Mouse (Mus musculus): ENCODE results near the gene Smarca2.

GRCm38 (mm10) chr19:26734704-26735109 lies 129.9 kb downstream of the Smarca2 start:
- TF ChIP-seq E2F4 (IDR thresholded peaks at IDR 0.05; ENCODE audit: insufficient read depth) (no peak), TCF12 (IDR thresholded peaks at IDR 0.05; ENCODE audit: insufficient read depth, poor library complexity, severe bottlenecking) (no peak), POLR2A (IDR thresholded peaks at IDR 0.05; ENCODE audit: insufficient read length, low read depth) (no peak), POLR2AphosphoS2 (IDR thresholded peaks at IDR 0.05; ENCODE audit: insufficient read length, low read depth) (no peak), MAX (IDR thresholded peaks at IDR 0.05; ENCODE audit: low read depth) (no peak), TCF3 (IDR thresholded peaks at IDR 0.05; ENCODE audit: insufficient read length, low read depth) (no peak), MYOG (IDR thresholded peaks at IDR 0.05; ENCODE audit: control insufficient read depth in 1 of 3, insufficient read depth in 1 of 3, insufficient read length in 2 of 3, low read depth in 2 of 3) (no peak), REST (IDR thresholded peaks at IDR 0.05; ENCODE audit: insufficient read depth, insufficient read length) (no peak)

Data from myocyte (in vitro differentiated cells).